Mouse (Mus musculus): ENCODE measurements around the gene Tst. TPM values are rescaled to one million over a fixed set of nuclear protein-coding genes. Genes with fewer than 3 reads are reported as not detected.

The Tst gene
- polyA plus RNA-seq, 1 experiment from 2014 or later: 18.9 TPM

DNA sequence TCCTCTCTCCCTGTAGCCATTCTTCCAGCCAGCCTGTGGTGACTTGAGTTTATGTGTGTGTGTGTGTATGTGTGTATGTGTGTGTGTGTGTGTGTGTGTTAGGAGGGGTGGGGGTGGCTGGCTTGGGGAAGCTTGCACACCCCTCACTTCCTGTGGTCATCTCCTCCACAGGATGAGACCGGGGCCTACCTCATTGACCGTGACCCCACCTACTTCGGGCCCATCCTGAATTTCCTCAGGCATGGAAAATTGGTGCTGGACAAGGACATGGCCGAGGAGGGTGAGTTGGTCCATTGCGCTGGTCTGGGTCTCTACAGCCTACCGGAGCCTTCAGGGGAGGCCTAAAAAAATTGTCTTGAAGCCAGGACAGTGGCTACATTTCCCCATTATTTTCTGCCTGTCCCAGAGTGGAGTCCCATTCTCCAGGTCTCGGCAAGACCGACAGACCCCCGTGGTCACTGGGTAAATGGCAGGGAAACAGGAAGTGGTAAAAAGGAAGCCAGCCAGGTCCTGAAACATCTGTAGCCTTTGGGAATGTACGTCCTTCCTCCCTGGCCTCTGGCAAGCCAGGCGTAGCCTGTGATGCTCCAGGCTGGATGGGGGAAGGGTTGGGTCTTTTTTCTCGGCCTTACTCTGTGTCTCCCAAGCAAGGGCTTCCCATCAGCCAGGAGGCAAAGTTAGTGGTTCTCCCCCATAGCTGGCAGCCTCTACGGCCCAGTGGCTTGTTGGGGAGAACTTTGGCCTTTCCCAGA lies 24.3 kb upstream of the Tst start:
- peak overlapping the region; percentile 21 to 66; a peak in 3 of 4 replicates for H3K27ac ChIP-seq (replicated peaks in 1 of 2; ENCODE audit: control insufficient read depth in 1 of 2, insufficient read depth in 1 of 2, low read depth in 2 of 2, low read length in 2 of 2)
- WGBS: 72% methylated on average over 13 of the region's 13 CpGs

GRCm38 (mm10) chr15:78429139-78429459 lies 23.4 kb upstream of the Tst start:
- H3K9me3 ChIP-seq (ENCODE audit: control insufficient read depth, low read length): no peaks in the 10 kb centered on the region
- peaks cover 6 to 7% of the 10 kb centered on the region in 2 experiments for H3K4me1 ChIP-seq (ENCODE audit: control insufficient read depth in 2 of 2, insufficient read depth in 2 of 2, low read length in 2 of 2)
- peak overlapping the region in 1 of 2 experiments; percentile 66; a peak in 2 of 4 replicates for H3K27ac ChIP-seq (replicated peaks in 1 of 2; ENCODE audit: control insufficient read depth in 1 of 2, insufficient read depth in 1 of 2, low read depth in 2 of 2, low read length in 2 of 2)
- 26% methylated on average over 3 of the region's 3 CpGs for WGBS
- H3K27me3 ChIP-seq (ENCODE audit: control insufficient read depth, insufficient read depth, low read length): peaks cover 3% of the 10 kb centered on the region; the same call in 1 of the 2 replicates
- H3K36me3 ChIP-seq (ENCODE audit: control insufficient read depth, insufficient read depth, low read length): peaks cover 5% of the 10 kb centered on the region
- H3K4me3 ChIP-seq (ENCODE audit: control insufficient read depth in 1 of 2, insufficient read depth in 1 of 2, low read depth in 1 of 2, low read length in 2 of 2): peak overlapping the region; percentile 66
- H3K9ac ChIP-seq (ENCODE audit: low read length): peak overlapping the region; percentile 74
- peak overlapping the region; percentile 89 for H3K4me2 ChIP-seq (ENCODE audit: low read length)
- no peak for ATAC-seq (ENCODE audit: insufficient number of reproducible peaks, insufficient read depth, low FRiP score, low read depth)

More for the DNA sequence above, 24.3 kb upstream of the Tst start:
- H3K9me3 ChIP-seq (ENCODE audit: control insufficient read depth, low read length): no peaks in the 10 kb centered on the region
- no peak for ATAC-seq (ENCODE audit: insufficient number of reproducible peaks, insufficient read depth, low FRiP score, low read depth)
- H3K4me3 ChIP-seq (ENCODE audit: control insufficient read depth in 1 of 2, insufficient read depth in 1 of 2, low read depth in 1 of 2, low read length in 2 of 2): peak overlapping the region in 1 of 2 experiments; percentile 66; a peak in 1 of 4 replicates
- peaks cover 6 to 7% of the 10 kb centered on the region in 2 experiments for H3K4me1 ChIP-seq (ENCODE audit: control insufficient read depth in 2 of 2, insufficient read depth in 2 of 2, low read length in 2 of 2)
- peak overlapping the region; percentile 89 for H3K4me2 ChIP-seq (ENCODE audit: low read length)
- H3K36me3 ChIP-seq (ENCODE audit: control insufficient read depth, insufficient read depth, low read length): peaks cover 10% of the 10 kb centered on the region
- no peak overlapping the region for H3K9ac ChIP-seq (ENCODE audit: low read length)
- peaks cover 3% of the 10 kb centered on the region; the same call in 1 of the 2 replicates for H3K27me3 ChIP-seq (ENCODE audit: control insufficient read depth, insufficient read depth, low read length)

GRCm38 (mm10) chr15:78428391-78429138 lies 22.9 kb upstream of the Tst start, which contains the start of gene Kctd17:
Gene Kctd17 (plus strand): TSS chr15:78428564.
- peaks cover 3% of the 10 kb centered on the region; the same call in 1 of the 2 replicates for H3K27me3 ChIP-seq (ENCODE audit: control insufficient read depth, insufficient read depth, low read length)
- ATAC-seq (ENCODE audit: insufficient number of reproducible peaks, insufficient read depth, low FRiP score, low read depth): peak; percentile 60; the same call in 1 of the 2 replicates
- H3K27ac ChIP-seq (replicated peaks in 1 of 2; ENCODE audit: control insufficient read depth in 1 of 2, insufficient read depth in 1 of 2, low read depth in 2 of 2, low read length in 2 of 2): peak within 1 kb of the TSS in 1 of 2 experiments; percentile 66; a peak in 2 of 4 replicates
- H3K4me2 ChIP-seq (ENCODE audit: low read length): peak within 1 kb of the TSS; percentile 89
- H3K4me3 ChIP-seq (ENCODE audit: control insufficient read depth in 1 of 2, insufficient read depth in 1 of 2, low read depth in 1 of 2, low read length in 2 of 2): peak within 1 kb of the TSS; percentile 66
- peaks cover under 1% of the 10 kb centered on the region; the same call in 1 of the 2 replicates for H3K36me3 ChIP-seq (ENCODE audit: control insufficient read depth, insufficient read depth, low read length)
- WGBS: under 1% methylated on average over 50 of the region's 52 CpGs
- H3K9me3 ChIP-seq (ENCODE audit: control insufficient read depth, low read length): no peaks in the 10 kb centered on the region
- peaks cover 6 to 7% of the 10 kb centered on the region in 2 experiments for H3K4me1 ChIP-seq (ENCODE audit: control insufficient read depth in 2 of 2, insufficient read depth in 2 of 2, low read length in 2 of 2)
- peak within 1 kb of the TSS; percentile 74 for H3K9ac ChIP-seq (ENCODE audit: low read length)

DNA sequence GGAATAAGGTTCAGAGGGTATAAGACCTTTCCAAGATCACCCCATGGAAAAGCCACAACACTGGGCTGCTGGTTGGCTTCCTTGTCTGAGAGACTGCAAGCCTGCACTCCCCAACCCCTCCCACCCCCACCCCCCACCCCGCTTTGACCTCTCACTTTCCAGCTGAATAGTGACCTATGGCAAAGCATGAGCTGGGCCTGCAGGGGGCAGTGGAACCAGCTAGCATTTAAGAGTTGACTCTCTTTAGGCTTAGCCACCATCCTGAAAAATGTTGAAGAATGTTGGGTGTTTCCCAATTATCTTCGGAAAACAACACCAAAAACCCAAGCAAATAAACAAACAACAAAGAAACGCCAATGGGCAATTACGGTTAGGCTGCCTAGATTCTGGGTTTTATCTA lies 19.5 kb upstream of the Tst start:
- Histone ChIP-seq H3K4me1 (ENCODE audit: control insufficient read depth in 2 of 2, insufficient read depth in 2 of 2, low read length in 2 of 2) (peaks cover 6 to 7% of the 10 kb centered on the region in 2 experiments), H3K27me3 (ENCODE audit: control insufficient read depth, insufficient read depth, low read length) (peaks cover 13% of the 10 kb centered on the region; the same call in 1 of the 2 replicates), H3K27ac (replicated peaks in 1 of 2; ENCODE audit: control insufficient read depth in 1 of 2, insufficient read depth in 1 of 2, low read depth in 2 of 2, low read length in 2 of 2) (no peak overlapping the region), H3K9ac (ENCODE audit: low read length) (no peak overlapping the region), H3K4me3 (ENCODE audit: control insufficient read depth in 1 of 2, insufficient read depth in 1 of 2, low read depth in 1 of 2, low read length in 2 of 2) (no peak overlapping the region), H3K9me3 (ENCODE audit: control insufficient read depth, low read length) (no peaks in the 10 kb centered on the region), H3K4me2 (ENCODE audit: low read length) (no peak overlapping the region), H3K36me3 (ENCODE audit: control insufficient read depth, insufficient read depth, low read length) (no peaks in the 10 kb centered on the region)
- ATAC-seq (ENCODE audit: insufficient number of reproducible peaks, insufficient read depth, low FRiP score, low read depth): no peak
- WGBS: 54% methylated on average over 4 of the region's 4 CpGs

DNA sequence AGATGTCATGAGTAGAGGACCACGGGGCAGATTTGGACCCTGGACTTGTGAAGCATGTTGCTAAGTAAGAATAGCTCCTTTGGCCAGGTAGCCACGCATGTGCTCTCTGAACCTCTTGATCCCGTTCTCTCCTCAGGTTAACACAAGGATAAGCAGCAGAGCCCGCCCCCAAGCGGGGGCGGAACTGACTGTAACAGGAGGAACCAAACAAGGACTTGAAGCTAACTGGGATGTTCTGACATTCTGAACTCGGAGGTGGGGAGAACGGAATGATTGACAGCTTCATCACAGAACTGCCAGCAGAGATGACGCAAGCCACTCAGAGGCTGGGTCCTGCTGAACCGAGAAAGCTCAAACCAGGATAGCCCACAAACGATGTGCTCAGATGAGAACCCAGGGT lies 18.8 kb upstream of the Tst start:
- no peak for ATAC-seq (ENCODE audit: insufficient number of reproducible peaks, insufficient read depth, low FRiP score, low read depth)
- Histone ChIP-seq H3K36me3 (ENCODE audit: control insufficient read depth, insufficient read depth, low read length) (no peaks in the 10 kb centered on the region), H3K4me3 (ENCODE audit: control insufficient read depth in 1 of 2, insufficient read depth in 1 of 2, low read depth in 1 of 2, low read length in 2 of 2) (no peak overlapping the region), H3K27me3 (ENCODE audit: control insufficient read depth, insufficient read depth, low read length) (peaks cover 13% of the 10 kb centered on the region; the same call in 1 of the 2 replicates), H3K4me2 (ENCODE audit: low read length) (no peak overlapping the region), H3K4me1 (ENCODE audit: control insufficient read depth in 2 of 2, insufficient read depth in 2 of 2, low read length in 2 of 2) (peaks cover 4 to 6% of the 10 kb centered on the region in 2 experiments), H3K9me3 (ENCODE audit: control insufficient read depth, low read length) (no peaks in the 10 kb centered on the region), H3K27ac (replicated peaks in 1 of 2; ENCODE audit: control insufficient read depth in 1 of 2, insufficient read depth in 1 of 2, low read depth in 2 of 2, low read length in 2 of 2) (no peak overlapping the region), H3K9ac (ENCODE audit: low read length) (no peak overlapping the region; the same call in 1 of the 2 replicates)
- 12% methylated on average over 11 of the region's 11 CpGs for WGBS

GRCm38 (mm10) chr15:78422046-78422956 lies 16.6 kb upstream of the Tst start:
- Histone ChIP-seq H3K27me3 (ENCODE audit: control insufficient read depth, insufficient read depth, low read length) (peaks cover 10% of the 10 kb centered on the region; the same call in 1 of the 2 replicates), H3K9me3 (ENCODE audit: control insufficient read depth, low read length) (no peaks in the 10 kb centered on the region), H3K36me3 (ENCODE audit: control insufficient read depth, insufficient read depth, low read length) (no peaks in the 10 kb centered on the region), H3K9ac (ENCODE audit: low read length) (no peak overlapping the region), H3K4me1 (ENCODE audit: control insufficient read depth in 2 of 2, insufficient read depth in 2 of 2, low read length in 2 of 2) (no peaks in the 10 kb centered on the region), H3K27ac (replicated peaks in 1 of 2; ENCODE audit: control insufficient read depth in 1 of 2, insufficient read depth in 1 of 2, low read depth in 2 of 2, low read length in 2 of 2) (no peak overlapping the region), H3K4me2 (ENCODE audit: low read length) (no peak overlapping the region), H3K4me3 (ENCODE audit: control insufficient read depth in 1 of 2, insufficient read depth in 1 of 2, low read depth in 1 of 2, low read length in 2 of 2) (no peak overlapping the region)
- 12% methylated on average over 16 of the region's 16 CpGs for WGBS
- no peak for ATAC-seq (ENCODE audit: insufficient number of reproducible peaks, insufficient read depth, low FRiP score, low read depth)

- peaks cover 10% of the 10 kb centered on the region; the same call in 1 of the 2 replicates for H3K27me3 ChIP-seq (ENCODE audit: control insufficient read depth, insufficient read depth, low read length)
- 71% methylated on average over 13 of the region's 13 CpGs for WGBS
- no peak overlapping the region for H3K4me3 ChIP-seq (ENCODE audit: control insufficient read depth in 1 of 2, insufficient read depth in 1 of 2, low read depth in 1 of 2, low read length in 2 of 2)
- no peaks in the 10 kb centered on the region for H3K9me3 ChIP-seq (ENCODE audit: control insufficient read depth, low read length)
- no peak overlapping the region for H3K27ac ChIP-seq (replicated peaks in 1 of 2; ENCODE audit: control insufficient read depth in 1 of 2, insufficient read depth in 1 of 2, low read depth in 2 of 2, low read length in 2 of 2)
- no peaks in the 10 kb centered on the region for H3K36me3 ChIP-seq (ENCODE audit: control insufficient read depth, insufficient read depth, low read length)
- no peak overlapping the region for H3K4me2 ChIP-seq (ENCODE audit: low read length)
- H3K4me1 ChIP-seq (ENCODE audit: control insufficient read depth in 2 of 2, insufficient read depth in 2 of 2, low read length in 2 of 2): no peaks in the 10 kb centered on the region
- no peak for ATAC-seq (ENCODE audit: insufficient number of reproducible peaks, insufficient read depth, low FRiP score, low read depth)
- H3K9ac ChIP-seq (ENCODE audit: low read length): no peak overlapping the region
Observed at GRCm38 (mm10) chr15:78420395-78420794, 14.7 kb upstream of the Tst start.

Data from heart, embryonic 14.5 days (tissue).